Mouse (Mus musculus) mouse embryonic stem cell (cell line): ENCODE measurements around the gene Ctnnbip1.

Source experiments
- in situ Hi-C, 2 experiments: fragments of 300-500 bp; cut with MboI; formaldehyde crosslinking; loops; 1 replicate in 1 of 2; 3 replicates in 1 of 2; pipeline ENCODE4 v1.14.3; 2019 to 2020; ENCODE audit warnings: low sequenced_read_pairs in 2 of 2, low pct_unique_long_range_greater_than_20kb in 1 of 2, mixed read lengths in 1 of 2; ENCODE audit not compliant: unreplicated experiment in 1 of 2

The Ctnnbip1 gene

GRCm38 (mm10) chr4:149550866-149551265 lies 32.8 kb downstream of the Ctnnbip1 start:
- in situ Hi-C loops = no loop called here

DNA sequence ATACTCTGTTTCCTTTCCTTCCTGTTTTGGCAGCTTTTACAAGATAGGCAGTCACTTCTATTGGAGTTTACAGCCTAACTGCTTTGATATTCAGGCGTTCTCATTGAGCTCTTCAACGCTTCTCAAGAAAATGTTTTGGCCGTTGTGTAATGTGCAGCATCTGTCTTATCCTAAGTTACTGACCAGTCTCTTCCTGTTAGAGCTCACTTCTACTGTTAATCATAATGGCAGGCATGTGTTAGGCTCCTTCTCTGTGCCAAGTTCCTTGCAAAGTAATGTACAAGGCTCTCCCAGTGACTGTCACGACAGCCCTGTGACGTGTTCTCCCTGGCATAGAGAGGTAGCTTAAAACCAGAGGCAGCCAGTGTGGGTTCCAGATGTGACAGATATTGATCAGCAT lies 33.7 kb downstream of the Ctnnbip1 start:
- in situ Hi-C loops = no loop called here

DNA sequence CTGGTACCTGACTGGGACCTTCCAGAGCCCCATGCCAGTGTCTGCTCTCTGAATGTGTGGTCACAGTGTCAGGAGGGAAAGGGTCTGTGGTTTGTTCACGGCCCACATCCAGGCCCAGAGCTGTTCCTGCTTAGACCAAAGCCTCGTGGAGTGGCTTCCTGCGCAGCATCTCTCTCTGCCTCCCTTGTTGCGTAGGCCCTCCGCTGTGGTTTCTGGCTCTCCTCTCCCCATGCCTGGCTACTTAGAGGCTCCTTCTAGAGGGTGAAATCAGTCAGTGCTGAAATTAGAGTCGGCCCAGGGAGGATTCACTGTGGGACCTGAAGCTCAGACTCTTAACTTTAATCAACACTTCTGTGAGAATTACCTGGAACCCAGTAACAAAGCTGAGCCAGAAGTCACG lies 35.8 kb downstream of the Ctnnbip1 start:
- in situ Hi-C loops = no loop called here

DNA sequence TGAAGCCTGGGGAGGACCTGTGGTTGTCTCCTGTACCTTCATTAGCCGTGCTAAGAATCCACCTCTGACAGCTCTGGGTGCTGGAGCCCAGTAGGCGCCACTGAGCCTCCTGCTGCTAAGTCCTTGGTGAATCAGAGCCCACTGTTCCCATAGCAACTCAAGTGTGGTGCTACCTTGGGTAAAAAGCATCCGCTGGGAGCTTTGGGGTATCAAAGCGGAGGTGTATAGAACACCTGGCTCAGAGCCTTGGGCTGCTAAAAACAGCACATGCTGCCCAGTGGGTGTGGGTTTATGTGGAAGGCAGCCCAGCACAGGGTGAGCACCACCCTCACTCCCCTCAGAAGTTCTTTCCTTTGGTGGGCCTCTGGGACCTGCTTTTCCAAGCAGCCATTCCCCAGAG lies 38.1 kb downstream of the Ctnnbip1 start:
- in situ Hi-C loops = no loop called here

DNA sequence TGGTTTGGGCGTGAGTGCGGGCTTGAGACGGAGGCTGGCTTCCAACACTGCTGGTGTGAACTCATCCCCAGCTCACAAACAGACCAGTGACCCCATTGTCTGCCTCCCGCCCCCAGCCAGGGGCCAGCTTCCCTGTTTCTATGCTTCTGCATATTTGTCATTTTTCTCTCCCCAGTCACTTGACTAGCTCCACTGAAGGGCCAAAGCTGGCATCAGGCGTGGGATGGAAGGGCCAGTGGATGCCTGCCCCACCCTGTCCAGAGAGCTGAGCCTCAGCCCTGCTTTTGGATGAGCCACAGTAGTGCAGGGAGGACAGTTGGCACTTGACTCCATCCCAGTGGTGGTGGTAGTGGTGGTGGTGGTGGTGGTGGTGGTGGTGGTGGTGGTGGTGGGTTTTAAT lies 39.9 kb downstream of the Ctnnbip1 start:
- in situ Hi-C loops = no loop called here

DNA sequence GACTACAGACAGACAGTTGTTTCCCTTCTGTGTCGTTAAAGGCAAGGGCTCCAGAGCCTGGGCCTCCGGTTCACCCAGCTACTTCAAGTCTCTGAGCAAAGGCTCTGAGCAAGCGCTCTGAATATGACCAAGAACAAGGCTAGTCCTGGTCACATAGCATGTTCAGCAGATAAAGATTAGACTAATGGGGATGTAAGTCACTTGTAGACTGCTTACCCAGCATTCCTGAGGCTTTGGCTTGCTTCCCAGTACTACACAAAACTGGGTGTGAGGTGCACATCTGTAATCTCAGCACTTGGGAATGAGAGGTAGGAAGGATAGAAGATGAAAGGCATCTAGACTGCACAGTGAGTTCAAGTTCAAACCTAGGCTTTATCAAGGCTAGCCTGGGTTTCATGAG lies 40.4 kb downstream of the Ctnnbip1 start:
- in situ Hi-C loops = no loop called here

- in situ Hi-C loops = no loop called here
Observed at GRCm38 (mm10) chr4:149561392-149561791, 43.4 kb downstream of the Ctnnbip1 start.

GRCm38 (mm10) chr4:149561986-149562904 lies 44.2 kb downstream of the Ctnnbip1 start:
- in situ Hi-C loops = no loop called here

- in situ Hi-C loops = no loop called here
Observed at GRCm38 (mm10) chr4:149562905-149563347, 44.9 kb downstream of the Ctnnbip1 start.

DNA sequence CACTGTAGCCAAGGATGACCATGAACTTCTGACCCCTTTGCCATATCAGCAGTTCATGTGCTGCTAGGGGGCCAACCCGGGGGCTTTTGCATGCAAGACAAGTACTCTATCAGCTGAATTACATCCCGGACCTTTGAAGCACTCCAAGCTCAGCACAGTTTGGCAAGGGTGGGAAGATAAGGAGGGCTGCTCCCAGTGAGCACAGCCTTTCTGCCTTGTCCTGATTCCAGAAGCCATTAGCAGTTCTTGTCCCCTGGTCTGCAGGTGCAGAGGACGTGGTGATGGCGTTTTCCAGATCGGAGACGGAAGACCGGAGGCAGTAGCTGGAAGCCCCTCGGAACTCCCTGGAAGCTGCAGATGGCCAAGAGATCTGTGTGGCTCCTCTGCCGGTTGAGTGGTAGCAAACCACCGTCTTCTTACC lies 45.9 kb downstream of the Ctnnbip1 start:
- in situ Hi-C loops = no loop called here

DNA sequence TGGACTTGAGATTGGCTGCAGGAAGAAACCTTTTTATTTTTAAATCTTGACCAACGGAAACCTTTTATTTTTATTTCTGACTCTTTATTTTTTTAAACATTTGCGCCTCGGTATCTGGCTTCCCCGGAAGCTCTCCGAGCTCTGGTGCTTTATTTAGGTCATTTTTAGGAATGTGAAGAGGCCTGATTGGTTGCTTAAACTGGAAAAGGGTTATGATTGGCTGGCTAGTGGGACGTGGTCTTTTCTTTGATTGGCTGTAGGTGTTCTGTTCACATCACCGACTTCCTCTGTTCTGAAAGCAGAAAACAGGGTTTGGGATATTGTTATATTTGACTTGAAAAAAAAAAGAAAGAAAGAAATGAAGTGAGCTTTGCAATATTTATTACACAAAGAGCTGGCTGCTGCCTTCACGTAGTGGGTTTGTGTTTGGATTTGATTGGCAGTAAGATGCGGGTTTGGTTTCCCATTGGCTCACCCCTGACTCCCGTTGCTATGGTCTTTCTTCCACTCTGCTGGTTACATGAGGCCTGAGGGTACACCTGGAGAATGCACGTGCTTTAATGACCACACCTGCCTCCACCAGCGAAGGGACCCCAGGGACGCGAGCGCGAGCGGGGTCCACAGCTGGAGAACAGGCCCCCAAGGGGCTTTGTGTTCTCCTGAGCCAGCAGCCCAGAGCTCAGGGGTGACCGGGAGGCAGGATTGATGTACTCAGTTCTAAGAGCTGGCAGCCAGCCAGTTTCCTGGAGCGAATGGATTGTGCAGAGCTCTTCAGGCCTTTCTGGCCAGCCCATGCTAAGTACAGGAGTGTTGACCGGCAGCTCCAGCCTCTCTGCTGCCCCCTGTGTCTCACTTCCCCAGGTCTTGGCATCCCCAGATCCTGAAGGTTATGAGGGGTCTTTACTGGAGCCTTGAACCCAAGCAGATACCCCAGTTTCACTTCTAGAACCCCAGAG lies 46.7 kb downstream of the Ctnnbip1 start:
- in situ Hi-C loops = no loop called here

DNA sequence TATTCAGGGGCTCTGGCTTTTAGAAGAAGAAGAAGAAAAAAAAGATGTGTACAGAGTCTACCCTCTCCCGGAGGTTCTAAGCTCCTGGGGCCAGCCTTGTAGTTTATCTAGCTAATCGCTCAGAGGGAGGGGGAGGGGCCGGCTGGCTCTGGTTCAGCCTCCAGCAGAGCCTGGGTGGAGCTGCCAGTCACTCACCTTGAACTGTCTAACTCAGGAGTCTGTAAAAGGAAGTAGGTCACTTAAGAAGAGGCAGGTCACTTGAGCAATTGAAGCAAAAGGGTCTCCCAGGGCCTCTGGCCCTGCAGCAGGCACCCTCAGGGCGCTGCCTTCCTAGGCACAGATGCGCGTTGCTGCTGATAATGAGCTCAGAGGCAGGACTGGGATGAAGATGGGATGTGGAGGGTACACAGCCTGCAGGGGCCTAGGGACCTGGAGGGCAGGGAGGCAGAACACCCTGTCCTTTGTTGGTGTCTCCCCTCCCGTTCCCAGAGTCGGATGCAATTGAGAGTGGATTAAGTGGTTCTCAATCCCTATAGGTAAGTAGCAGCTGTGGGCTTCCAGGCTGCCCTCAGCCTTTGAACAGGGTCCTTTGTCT lies 49.5 kb downstream of the Ctnnbip1 start:
- in situ Hi-C loops = no loop called here

- in situ Hi-C loops = no loop called here
Observed at GRCm38 (mm10) chr4:149568622-149569021, 50.6 kb downstream of the Ctnnbip1 start.

DNA sequence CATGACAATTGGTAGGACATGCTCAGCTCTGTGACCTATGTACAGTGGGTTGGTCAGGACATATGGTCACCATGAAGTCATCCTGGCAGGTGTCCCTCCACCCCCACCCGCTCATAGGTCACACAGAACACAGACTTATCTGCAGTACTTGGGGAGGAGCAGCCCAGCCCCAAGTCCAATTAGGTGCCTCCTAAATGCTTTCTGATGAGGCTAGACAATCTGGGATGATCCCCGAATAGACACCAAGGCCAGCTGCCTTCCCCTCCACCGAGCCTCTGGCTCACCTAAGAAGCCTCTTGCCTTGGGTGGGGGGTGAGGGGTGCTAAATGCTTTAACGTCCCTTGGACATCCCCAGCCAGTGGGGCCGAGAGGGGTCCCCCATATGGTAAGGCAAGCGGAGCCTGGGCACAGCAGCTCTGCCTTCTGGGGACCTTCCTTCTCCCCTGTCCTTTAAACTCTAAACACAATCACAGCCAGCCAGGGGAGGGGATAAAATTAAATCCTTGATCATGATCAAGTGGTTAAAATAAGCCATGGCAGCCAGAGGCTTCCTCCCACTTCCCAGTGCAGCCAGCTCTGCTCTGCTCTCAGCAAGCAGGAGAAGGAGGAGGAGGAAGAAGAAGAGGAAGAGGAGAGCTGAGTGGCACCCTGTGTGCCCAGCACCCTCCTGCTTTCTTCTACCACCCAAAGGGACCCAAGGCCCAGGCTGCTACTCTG lies 51.9 kb downstream of the Ctnnbip1 start:
- in situ Hi-C loops = no loop called here

DNA sequence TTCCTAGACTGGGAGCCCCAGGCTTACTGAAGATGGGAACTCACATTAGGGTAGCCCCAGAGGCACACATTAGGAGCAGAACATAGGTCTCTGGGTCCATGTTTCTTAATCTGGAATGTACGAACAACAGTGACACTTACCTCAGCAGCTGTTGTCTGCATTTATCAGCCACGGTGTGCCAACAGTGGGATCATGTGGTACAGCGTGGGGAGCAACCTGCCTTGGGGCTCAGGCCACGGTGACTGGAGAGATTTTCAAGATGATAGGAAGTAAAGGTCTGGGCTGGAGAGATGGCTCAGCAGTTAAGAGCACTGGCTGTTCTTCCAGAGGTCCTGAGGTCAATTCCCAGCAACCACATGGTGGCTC lies 52.4 kb downstream of the Ctnnbip1 start:
- in situ Hi-C loops = no loop called here

- in situ Hi-C loops = no loop called here
Observed at GRCm38 (mm10) chr4:149571209-149571608, 53.2 kb downstream of the Ctnnbip1 start.

GRCm38 (mm10) chr4:149571651-149572149 lies 53.7 kb downstream of the Ctnnbip1 start:
- in situ Hi-C loops = no loop called here

GRCm38 (mm10) chr4:149572446-149572845 lies 54.4 kb downstream of the Ctnnbip1 start:
- in situ Hi-C loops = no loop called here
